Mouse (Mus musculus) embryo, embryonic 10.5 days (tissue): ENCODE measurements at regions not wholly inside any gene's neighbourhood (a gene's known extent, or its start where the extent isn't known, plus 50 kb on each side); places are given as distances from the start of the nearest gene placed in this dataset.

Experiments used
- DNase-seq: peaks from one replicate; pipeline ENCODE4 v3.0.0-alpha.2; 2015; ENCODE audit warnings: low spot score

DNA sequence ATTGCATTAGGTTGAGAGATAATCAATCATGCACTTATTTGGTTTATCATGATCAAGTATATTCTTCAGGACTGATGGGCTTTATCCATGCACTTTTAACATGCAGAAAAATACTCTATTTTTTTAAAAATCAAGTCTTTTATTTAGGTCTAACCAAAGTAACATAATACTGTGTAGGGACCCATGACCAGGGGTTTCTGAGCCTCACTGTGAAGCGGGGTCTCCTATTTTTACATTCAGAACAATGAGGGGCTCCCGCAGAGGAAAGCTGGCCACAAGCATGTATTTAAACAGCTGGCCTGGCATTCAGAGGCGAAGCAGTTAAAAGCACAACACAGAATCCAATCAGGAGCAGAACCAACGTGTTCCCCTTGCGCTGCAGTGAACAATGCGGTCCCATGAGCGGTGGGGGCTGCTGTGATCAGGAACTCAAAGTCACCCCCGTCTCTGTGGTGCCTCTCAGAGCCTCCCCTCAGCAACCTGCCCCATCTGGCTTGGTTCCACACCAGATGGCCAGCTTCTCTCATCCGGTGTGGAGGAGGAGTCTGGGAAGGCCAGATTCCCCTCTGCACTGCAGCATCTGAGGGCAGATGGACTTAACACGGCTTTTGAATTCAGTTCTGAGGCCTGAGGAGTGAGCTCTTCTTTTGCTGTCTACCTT lies 63.2 kb upstream of the Ubl3 start:
- DNase-seq = peak; percentile 68

- no peak for DNase-seq
Observed at GRCm38 (mm10) chr5:148615117-148615516, 62.5 kb upstream of the Ubl3 start.

- DNase-seq = no peak
Observed at GRCm38 (mm10) chr5:148611323-148611722, 58.7 kb upstream of the Ubl3 start.

DNA sequence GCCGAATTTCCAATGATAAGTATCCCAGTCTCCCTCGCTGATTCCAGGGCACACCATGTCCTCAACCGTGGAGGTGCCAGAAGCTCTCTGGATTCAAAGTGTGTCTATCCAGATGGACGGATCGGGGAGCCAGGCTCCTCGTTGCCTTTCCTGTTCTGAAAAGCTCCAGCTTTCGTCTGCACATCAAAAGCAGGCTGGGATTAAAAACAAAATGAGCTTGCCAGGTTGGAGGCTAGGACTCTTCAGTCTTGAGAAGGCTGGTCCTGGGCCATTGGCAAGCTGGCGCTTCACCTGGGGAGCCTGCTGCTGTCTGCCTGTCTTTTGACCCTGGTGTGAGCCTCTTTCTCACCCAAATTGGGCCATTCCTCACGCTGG lies 56.9 kb upstream of the Ubl3 start:
- no peak for DNase-seq

DNA sequence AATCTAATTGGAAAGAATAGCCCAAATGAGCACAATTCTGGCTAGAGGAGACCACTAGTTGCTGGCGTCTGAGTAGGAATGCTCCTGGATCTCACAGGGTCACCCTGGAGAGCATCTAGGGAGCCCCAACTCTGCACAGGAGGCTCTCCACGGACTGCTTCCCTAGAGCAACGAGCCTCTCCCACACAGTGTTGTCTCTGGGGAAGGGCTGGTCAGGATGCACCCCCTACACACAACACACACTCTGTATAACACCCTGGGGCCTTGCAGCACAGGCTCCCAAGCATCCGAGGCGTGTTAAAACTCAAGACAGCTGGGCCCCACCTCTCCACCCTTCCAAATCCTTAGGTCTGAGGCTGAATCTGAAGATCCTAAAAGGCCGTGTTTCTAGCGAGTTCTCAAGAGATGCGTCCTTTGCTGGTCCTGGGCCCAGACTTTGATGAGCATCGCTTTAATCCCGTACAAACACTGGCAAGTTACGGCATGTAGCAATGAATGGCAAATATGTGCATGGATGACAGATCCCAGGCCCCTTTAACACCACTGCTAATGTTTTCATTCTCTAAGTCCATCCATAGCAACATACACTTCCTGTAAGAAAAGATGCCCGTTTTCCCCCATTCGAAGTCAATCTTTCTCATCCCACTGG lies 56.4 kb upstream of the Ubl3 start:
- DNase-seq = no peak

DNA sequence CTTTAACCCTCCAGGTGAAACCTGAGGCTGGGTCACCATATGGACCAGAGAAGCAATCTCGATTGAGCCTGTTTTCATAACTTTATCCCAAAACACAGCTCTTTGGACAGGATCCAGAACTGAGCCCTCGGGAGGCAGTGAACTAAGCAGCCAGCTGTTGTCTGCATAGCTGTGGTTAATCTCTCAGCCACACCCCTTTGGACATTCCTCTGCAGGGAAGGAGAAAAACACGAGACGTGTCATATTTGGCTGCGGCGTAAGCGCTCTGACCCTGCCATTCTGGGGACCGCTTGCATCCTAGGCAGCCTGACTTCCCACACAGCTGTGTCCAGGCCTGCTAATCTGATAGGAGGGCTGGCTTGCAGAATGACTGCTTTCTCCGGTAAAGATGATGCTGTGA lies 55.6 kb upstream of the Ubl3 start:
- DNase-seq = peak; percentile 29

- no peak for DNase-seq
Observed at GRCm38 (mm10) chr5:148605730-148606129, 53.1 kb upstream of the Ubl3 start.
